ENCODE assay signal across 12 mouse cellular contexts in genomic region chr9:63672797-63673493, GRCm38 (mm10).
DNase-seq lines count a peak whose midpoint lies in the region; ATAC-seq and TF ChIP-seq lines count a peak whose summit lies in the region.
"Had no signal": no experiment of that assay in that cellular context is flagged by ENCODE, and none has a peak within 500 bp of the region (broad histone marks: within the 10 kb centered on the region; RNA-seq: fewer than 3 reads in every experiment).

No protein-coding gene starts in this region.

- TF ChIP-seq CTCF in lung, adult 2 months (IDR thresholded peaks at IDR 0.05; ENCODE audit: insufficient read depth, low read length): no peak

- no peak for TF ChIP-seq POLR2A in lung, adult 2 months (IDR thresholded peaks at IDR 0.05; ENCODE audit: borderline replicate concordance, extremely low read depth, low read depth, low read length)

- H3K4me1 ChIP-seq in lung, embryonic 15.5 days: peaks cover 41% of the 10 kb centered on the region
- peaks cover 3% of the 10 kb centered on the region; the same call in 1 of the 2 replicates for H3K4me1 ChIP-seq in lung, adult 2 months (ENCODE audit: control insufficient read depth, insufficient read depth, low read length)
- H3K4me1 ChIP-seq in stomach, embryonic 14.5 days (ENCODE audit: control insufficient read depth, insufficient read depth, low read length): peaks cover 21% of the 10 kb centered on the region; the same call in 1 of the 2 replicates

- no peak overlapping the region for H3K4me2 ChIP-seq in lung, embryonic 15.5 days
- no peak overlapping the region for H3K4me2 ChIP-seq in stomach, embryonic 14.5 days (replicated peaks; ENCODE audit: low read depth, low read length)
- H3K4me2 ChIP-seq: embryonic facial prominence, embryonic 12.5 days; neural tube, embryonic 12.5 days had no signal

- DNase-seq in adrenal gland, postnatal 14 days: peak; percentile 25
- DNase-seq in adrenal gland, postnatal 36 days: no peak
- no peak for DNase-seq in lung, adult 2 months
- peak; percentile 54 to 64 for DNase-seq in heart, postnatal 14 days
- no peak for DNase-seq in layer of hippocampus, adult 8-10 months (ENCODE audit: low spot score in 2 of 2)
- DNase-seq in urinary bladder, adult 2 months (ENCODE audit: low spot score): no peak

- WGBS in lung, embryonic 15.5 days: 60% methylated on average over 8 of the region's 8 CpGs
- WGBS in lung, adult 2 months: 41% methylated on average over 8 of the region's 8 CpGs
- WGBS in stomach, embryonic 14.5 days: 63% methylated on average over 8 of the region's 8 CpGs

- H3K27ac ChIP-seq in lung, embryonic 15.5 days: 0 out of 2 replicates have a peak overlapping the region, but pooled peaks have one; percentile 5
- H3K27ac ChIP-seq in stomach, embryonic 14.5 days (ENCODE audit: low read length): peak overlapping the region; percentile 15; the same call in 1 of the 2 replicates
- H3K27ac ChIP-seq: embryonic facial prominence, embryonic 12.5 days; left cerebral cortex, adult 2 months; neural tube, embryonic 12.5 days had no signal

- no peak overlapping the region for H3K4me3 ChIP-seq in lung, embryonic 15.5 days
- no peak overlapping the region for H3K4me3 ChIP-seq in lung, adult 2 months (replicated peaks; ENCODE audit: extremely low read depth, low read depth, low read length)
- H3K4me3 ChIP-seq in stomach, embryonic 14.5 days (ENCODE audit: low read depth, low read length): no peak overlapping the region
- H3K4me3 ChIP-seq: embryonic facial prominence, embryonic 12.5 days; left cerebral cortex, adult 2 months; neural tube, embryonic 12.5 days had no signal

- H3K27me3 ChIP-seq in lung, embryonic 15.5 days: no peaks in the 10 kb centered on the region
- no peaks in the 10 kb centered on the region for H3K27me3 ChIP-seq in stomach, embryonic 14.5 days (ENCODE audit: control insufficient read depth, insufficient read depth, low read length)
- H3K27me3 ChIP-seq: embryonic facial prominence, embryonic 12.5 days; neural tube, embryonic 12.5 days; Patski had no signal

- no peaks in the 10 kb centered on the region for H3K9me3 ChIP-seq in lung, embryonic 15.5 days
- no peaks in the 10 kb centered on the region for H3K9me3 ChIP-seq in stomach, embryonic 14.5 days (ENCODE audit: control insufficient read depth, low read depth, low read length)
- H3K9me3 ChIP-seq: embryonic facial prominence, embryonic 12.5 days; neural tube, embryonic 12.5 days had no signal

- H3K36me3 ChIP-seq in lung, embryonic 15.5 days: no peaks in the 10 kb centered on the region
- no peaks in the 10 kb centered on the region for H3K36me3 ChIP-seq in stomach, embryonic 14.5 days (ENCODE audit: control insufficient read depth, insufficient read depth, low read length)
- H3K36me3 ChIP-seq: neural tube, embryonic 12.5 days had no signal

- no peak overlapping the region for H3K9ac ChIP-seq in lung, embryonic 15.5 days
- no peak overlapping the region for H3K9ac ChIP-seq in stomach, embryonic 14.5 days (replicated peaks; ENCODE audit: low read depth, low read length)
- H3K9ac ChIP-seq: embryonic facial prominence, embryonic 12.5 days; neural tube, embryonic 12.5 days had no signal

- no peak for ATAC-seq in lung, embryonic 15.5 days (ENCODE audit: borderline replicate concordance, extremely low read depth, low FRiP score, low TSS enrichment)
- ATAC-seq in stomach, embryonic 14.5 days (ENCODE audit: insufficient number of reproducible peaks, insufficient read depth, low FRiP score, low read depth): no peak
- ATAC-seq: Patski had no signal

- intact Hi-C loops in heart, postnatal 14 days (cut with DNase I): no loop called here

Comparison
In these comparisons a context has a peak if more than half of its experiments do, and no peak if none do; other contexts are left out.
1. DNase-seq: peak in adrenal gland, postnatal 14 days (single experiment) and heart, postnatal 14 days (2 of 2); none in adrenal gland, postnatal 36 days (0 of 2), lung, adult 2 months (single experiment), layer of hippocampus, adult 8-10 months (0 of 2) and urinary bladder, adult 2 months (single experiment).